ENCODE assay signal across 17 mouse cellular contexts in the genomic region with DNA sequence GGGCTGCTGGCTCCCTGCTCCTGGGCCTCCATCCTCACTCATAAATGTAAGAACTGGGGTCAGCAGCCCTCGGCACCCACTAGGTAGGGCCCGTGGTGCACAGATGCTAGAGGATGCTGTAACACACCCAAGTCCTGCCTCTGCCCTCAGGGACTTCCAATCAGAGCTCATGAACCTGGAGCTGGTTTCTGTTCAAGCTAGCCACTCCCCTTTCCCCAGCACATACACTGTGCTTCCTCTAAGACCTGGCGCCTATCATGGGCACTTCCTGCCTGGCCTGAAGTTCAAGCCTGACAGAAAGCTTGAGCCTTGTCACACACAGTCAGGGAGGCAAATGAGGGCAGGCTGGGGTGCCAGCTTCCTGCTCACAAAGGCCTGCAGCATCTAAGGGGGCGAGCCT. TPM values are rescaled to one million over a fixed set of nuclear protein-coding genes. Genes with fewer than 3 reads are reported as not detected.
"Had no signal": no experiment of that assay in that cellular context is flagged by ENCODE, and none has a peak within 500 bp of the region (broad histone marks: within the 10 kb centered on the region; RNA-seq: fewer than 3 reads in every experiment).

No protein-coding gene starts in this region.

- H3K4me3 ChIP-seq: limb, embryonic 13.5 days; liver, embryonic 15.5 days; midbrain, embryonic 10.5 days; myocyte; neural tube, embryonic 15.5 days had no signal

- H3K9me3 ChIP-seq: limb, embryonic 13.5 days; liver, embryonic 15.5 days; midbrain, embryonic 10.5 days; neural tube, embryonic 15.5 days had no signal

- DNase-seq: kidney, adult 2 months; kidney, postnatal 36 days; left cerebral cortex, postnatal 4 days; lung, embryonic 14.5 days; lung, postnatal 14 days; midbrain, embryonic 14.5 days; right cerebral cortex, adult 18-20 months; thymus, adult 18-20 months; thymus, postnatal 14 days had no signal

- H3K4me1 ChIP-seq: limb, embryonic 13.5 days; liver, embryonic 15.5 days; midbrain, embryonic 10.5 days; neural tube, embryonic 15.5 days had no signal

- H3K27me3 ChIP-seq: limb, embryonic 13.5 days; liver, embryonic 15.5 days; neural tube, embryonic 15.5 days had no signal

RNA-seq across cellular contexts. Expression of a gene that starts 45.1 kb away (rescaled TPM):
- total RNA-seq: layer of hippocampus, adult 18-20 months; left cerebral cortex, postnatal 10 days; left cerebral cortex, postnatal 4 days had no signal
- polyA plus RNA-seq: limb, embryonic 13.5 days; liver, embryonic 15.5 days; lung, embryonic 14.5 days; neural tube, embryonic 11.5 days had no signal
